Mouse (Mus musculus) small intestine, adult 2 months (tissue): ENCODE data around the gene Dpy19l1. TPM values are rescaled to one million over a fixed set of nuclear protein-coding genes. Genes with fewer than 3 reads are reported as not detected.

Experiments used
- H3K27ac ChIP-seq: fragments of 200-500 bp; 2 replicates; pipeline ENCODE4 v1.5.1; 2012; ENCODE audit warnings: low read depth, low read length, control low read depth, inconsistent platforms; ENCODE audit not compliant: insufficient read depth
- H3K27me3 ChIP-seq: fragments of 200-500 bp; 2 replicates; pipeline ENCODE4 v1.6.1; 2012; ENCODE audit warnings: mild to moderate bottlenecking, moderate library complexity, low read length, inconsistent platforms; ENCODE audit not compliant: control insufficient read depth, insufficient read depth
- H3K36me3 ChIP-seq: fragments of 200-500 bp; 2 replicates; pipeline ENCODE4 v1.6.1; 2012; ENCODE audit warnings: mild to moderate bottlenecking, low read length, control low read depth, inconsistent platforms; ENCODE audit not compliant: control insufficient read depth, insufficient read depth
- H3K4me1 ChIP-seq: fragments of 200-500 bp; 2 replicates; pipeline ENCODE4 v1.6.1; 2012; ENCODE audit warnings: low read length, inconsistent platforms, mixed read lengths; ENCODE audit not compliant: control insufficient read depth, insufficient read depth, insufficient read length
- H3K4me3 ChIP-seq: fragments of 200-500 bp; 2 replicates; pipeline ENCODE4 v1.5.1; 2012; ENCODE audit warnings: low read depth, mild to moderate bottlenecking, control low read depth, inconsistent platforms, low read length, moderate library complexity
- CTCF ChIP-seq: fragments of 200-500 bp; IDR thresholded peaks from 2 replicates; pipeline ENCODE4 v1.5.1; 2012; ENCODE audit warnings: low read depth, mild to moderate bottlenecking, control low read depth, inconsistent platforms, low read length, moderate library complexity, mixed read lengths; ENCODE audit not compliant: insufficient replicate concordance, insufficient read length; ENCODE audit errors: extremely low read depth
- POLR2A ChIP-seq: fragments of 200-500 bp; IDR thresholded peaks from 2 replicates; pipeline ENCODE4 v1.6.1; 2012; ENCODE audit warnings: low read depth, mild to moderate bottlenecking, control low read depth, inconsistent platforms, low read length, moderate library complexity
- WGBS: fragments of 180-500 bp; shearing (Covaris S2); methylation state at CpG from one replicate; pipeline ENCODE4 v1.1.7; 2018; 5-methylcytosine and 5-hydroxymethylcytosine counted together
- polyA plus RNA-seq: library from polyadenylated mRNA; depleted of rRNA; stranded (reverse); fragments of >200 nt; gene quantifications from 2 replicates; pipeline ENCODE4 v1.2.3, GENCODE M21; 2012

Gene Dpy19l1
- polyA plus RNA-seq, 1 experiment = 1.5 TPM

DNA sequence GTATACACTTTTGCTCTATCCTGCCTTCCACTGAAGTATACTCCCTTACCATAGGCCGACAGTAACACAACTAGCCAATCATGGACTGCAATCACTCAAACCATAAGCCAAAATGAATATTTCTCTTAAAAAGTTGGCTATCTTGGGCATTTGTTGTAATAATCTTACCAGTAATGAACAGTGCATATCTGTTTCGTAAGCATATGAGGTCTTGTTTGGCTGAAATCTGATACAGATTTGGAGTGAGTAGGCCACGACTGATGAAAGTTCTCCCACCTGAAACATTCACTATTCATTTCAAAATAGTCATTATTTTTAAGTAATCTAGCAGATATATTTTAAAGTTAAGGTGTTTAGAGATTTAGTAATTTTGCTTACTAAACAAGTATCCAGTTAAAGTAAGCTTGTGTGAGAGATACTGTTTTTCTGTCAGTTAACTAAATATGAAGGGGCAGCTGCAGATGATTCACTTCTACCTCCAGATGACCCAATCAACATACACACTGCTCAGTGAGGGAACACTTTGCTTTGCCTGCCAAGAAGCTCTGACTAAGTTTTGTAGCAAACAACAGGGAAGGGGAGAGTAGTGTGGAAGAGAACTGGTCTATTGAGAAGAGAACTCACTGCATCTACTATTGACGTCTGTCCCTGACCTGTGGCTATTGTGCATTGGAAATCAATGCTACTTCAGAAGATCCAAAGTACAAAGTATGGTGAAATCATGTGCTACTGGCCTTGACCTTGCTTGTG is 8.6 kb upstream of the Dpy19l1 start:
- no peaks in the 10 kb centered on the region for H3K36me3 ChIP-seq
- H3K4me3 ChIP-seq = no peak overlapping the region
- WGBS = 72% methylated on average over 4 of the region's 4 CpGs
- TF ChIP-seq CTCF = no peak
- TF ChIP-seq POLR2A = no peak
- no peaks in the 10 kb centered on the region for H3K27me3 ChIP-seq
- no peak overlapping the region for H3K27ac ChIP-seq
- no peaks in the 10 kb centered on the region for H3K4me1 ChIP-seq

DNA sequence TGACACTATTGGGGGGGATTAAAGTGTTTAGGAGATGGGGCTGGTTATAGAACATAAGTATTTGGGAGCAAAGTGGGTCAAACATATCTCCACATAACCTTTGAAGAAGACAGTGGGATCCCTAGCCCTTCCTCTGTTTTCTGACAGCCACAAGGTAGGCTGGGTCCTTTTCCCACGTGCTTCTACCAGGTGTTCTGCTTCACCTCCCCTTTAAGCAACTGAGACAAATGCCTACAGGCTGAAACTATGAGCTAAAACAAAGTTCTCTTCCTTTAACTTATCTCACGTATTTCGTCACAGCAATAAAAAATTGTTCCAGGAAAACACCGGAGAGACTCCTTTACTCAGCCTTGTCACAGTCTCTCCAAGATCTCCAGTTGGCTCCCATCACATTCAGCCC is 5.9 kb upstream of the Dpy19l1 start:
- Histone ChIP-seq H3K27ac (no peak overlapping the region), H3K27me3 (no peaks in the 10 kb centered on the region), H3K36me3 (no peaks in the 10 kb centered on the region), H3K4me3 (no peak overlapping the region), H3K4me1 (no peaks in the 10 kb centered on the region)
- whole genome bisulfite sequencing = 35% methylated on average over 4 of the region's 4 CpGs
- TF ChIP-seq CTCF = no peak

DNA sequence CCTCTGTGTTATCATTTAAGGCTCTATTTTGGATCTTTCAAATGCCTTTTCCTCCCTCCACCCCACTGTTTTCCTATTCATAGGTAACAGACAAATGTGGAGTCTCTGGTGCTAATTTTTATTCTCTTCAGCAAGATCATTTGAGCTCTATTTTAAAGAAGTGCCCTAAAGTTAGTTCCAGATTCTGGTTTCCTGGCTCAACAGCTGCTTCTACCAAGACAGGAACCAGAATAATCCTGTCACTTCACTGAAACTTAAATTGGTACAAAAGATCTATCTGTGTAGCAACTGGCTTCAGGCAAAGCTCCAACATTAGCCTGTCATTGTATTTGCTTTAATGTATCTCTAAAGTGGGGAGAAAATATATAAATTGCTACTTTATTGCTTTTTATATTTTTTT is 3.6 kb upstream of the Dpy19l1 start:
- H3K27me3 ChIP-seq = no peaks in the 10 kb centered on the region; the same call in 1 of the 2 replicates
- no peak overlapping the region for H3K27ac ChIP-seq
- H3K4me3 ChIP-seq = no peak overlapping the region
- peaks cover 2% of the 10 kb centered on the region for H3K4me1 ChIP-seq
- no peaks in the 10 kb centered on the region for H3K36me3 ChIP-seq
- TF ChIP-seq POLR2A (no peak), CTCF (no peak)

DNA sequence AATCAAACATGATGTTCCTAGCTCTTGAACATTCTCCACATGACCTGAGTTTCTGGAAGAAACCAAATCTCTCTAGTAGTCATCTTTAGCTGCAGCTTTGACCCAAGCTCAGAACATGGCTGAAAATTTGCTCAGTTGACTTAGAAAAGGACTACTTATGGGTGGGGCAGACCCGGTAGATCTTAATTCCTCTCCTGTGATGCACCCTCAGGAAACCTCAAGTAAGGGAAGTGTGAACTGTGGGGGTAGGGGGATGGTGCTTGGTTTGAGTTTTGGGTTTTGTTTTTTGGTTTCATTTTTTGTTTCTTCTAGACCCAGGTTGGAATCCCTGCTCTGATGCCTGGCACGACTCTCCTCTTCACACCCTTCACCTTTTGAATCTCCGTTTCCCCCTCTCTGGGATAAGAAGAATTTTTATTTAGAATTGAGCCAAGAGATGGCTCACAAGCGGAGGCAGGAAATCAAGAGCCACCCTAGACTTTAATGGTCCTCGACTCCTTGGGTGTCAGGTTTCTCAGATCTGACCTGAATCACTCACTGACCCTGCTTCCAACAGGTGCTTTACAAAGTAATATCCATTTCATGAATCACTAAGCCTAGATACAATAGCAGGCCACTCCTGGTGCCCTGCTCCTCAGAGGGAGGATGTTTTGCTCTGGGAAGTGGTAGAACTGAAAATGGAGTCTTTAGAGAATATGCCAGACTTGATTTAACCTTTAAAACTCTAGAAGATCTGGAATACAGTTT is 2.2 kb upstream of the Dpy19l1 start:
- Histone ChIP-seq H3K27me3 (no peaks in the 10 kb centered on the region; the same call in 1 of the 2 replicates), H3K36me3 (no peaks in the 10 kb centered on the region), H3K4me1 (peaks cover 2% of the 10 kb centered on the region), H3K27ac (peak overlapping the region; percentile 46), H3K4me3 (no peak overlapping the region)
- 77% methylated on average over 5 of the region's 5 CpGs for WGBS
- TF ChIP-seq POLR2A (no peak), CTCF (no peak)

- no peak overlapping the region for H3K4me3 ChIP-seq
- TF ChIP-seq CTCF (no peak), POLR2A (no peak)
- H3K4me1 ChIP-seq = peaks cover 2% of the 10 kb centered on the region
- H3K36me3 ChIP-seq = no peaks in the 10 kb centered on the region
- no peaks in the 10 kb centered on the region; the same call in 1 of the 2 replicates for H3K27me3 ChIP-seq
- no peak overlapping the region for H3K27ac ChIP-seq
- WGBS = 52% methylated on average over 2 of the region's 2 CpGs
Observed at GRCm38 (mm10) chr9:24504381-24504780, 1.4 kb upstream of the Dpy19l1 start.

- 1% methylated on average over 5 of the region's 5 CpGs for WGBS
- TF ChIP-seq POLR2A (no peak), CTCF (no peak)
- Histone ChIP-seq H3K27ac (peak overlapping the region; percentile 76), H3K27me3 (no peaks in the 10 kb centered on the region; the same call in 1 of the 2 replicates), H3K36me3 (no peaks in the 10 kb centered on the region), H3K4me3 (peak overlapping the region; percentile 97; the same call in 1 of the 2 replicates), H3K4me1 (peaks cover 2% of the 10 kb centered on the region)
Observed at GRCm38 (mm10) chr9:24503858-24504219, 899 bp upstream of the Dpy19l1 start.

DNA sequence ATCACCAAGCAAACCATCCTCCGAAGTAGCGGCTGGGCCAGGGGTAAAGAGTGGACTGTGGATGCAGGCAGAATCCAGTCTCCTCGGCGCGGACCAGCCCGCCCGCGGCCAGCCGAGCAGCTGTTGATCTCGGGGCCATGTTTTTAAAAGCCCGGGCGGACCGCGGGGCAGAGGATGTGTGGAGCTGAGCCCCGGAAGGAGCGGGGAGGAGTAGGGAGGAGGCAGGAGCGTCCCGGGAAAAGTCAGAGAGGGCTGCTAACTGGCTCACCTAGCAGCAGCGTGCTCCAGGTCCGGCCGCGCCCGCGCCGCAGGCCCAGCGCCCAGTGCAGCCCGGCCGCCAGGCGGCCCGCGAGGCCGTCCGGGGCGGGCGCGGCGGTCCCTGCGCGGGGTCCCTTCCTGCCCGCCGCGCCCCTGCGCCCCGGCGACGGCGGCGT is 352 bp downstream of the Dpy19l1 start:
- H3K4me3 ChIP-seq = peak overlapping the region; percentile 78
- peaks cover 2% of the 10 kb centered on the region for H3K4me1 ChIP-seq
- peak overlapping the region; percentile 45 for H3K27ac ChIP-seq
- H3K36me3 ChIP-seq = no peaks in the 10 kb centered on the region
- TF ChIP-seq POLR2A (no peak), CTCF (no peak; the same call in 1 of the 2 replicates)
- under 1% methylated on average over 46 of the region's 48 CpGs for WGBS
- no peaks in the 10 kb centered on the region; the same call in 1 of the 2 replicates for H3K27me3 ChIP-seq
